Mouse (Mus musculus): ENCODE data around the gene 0610012G03Rik.
"Not testable (repeated sequence)": the region's sequence is repeated elsewhere in the genome, so short reads cannot be mapped to it uniquely, and the experiment has no call there.

The 0610012G03Rik gene

DNA sequence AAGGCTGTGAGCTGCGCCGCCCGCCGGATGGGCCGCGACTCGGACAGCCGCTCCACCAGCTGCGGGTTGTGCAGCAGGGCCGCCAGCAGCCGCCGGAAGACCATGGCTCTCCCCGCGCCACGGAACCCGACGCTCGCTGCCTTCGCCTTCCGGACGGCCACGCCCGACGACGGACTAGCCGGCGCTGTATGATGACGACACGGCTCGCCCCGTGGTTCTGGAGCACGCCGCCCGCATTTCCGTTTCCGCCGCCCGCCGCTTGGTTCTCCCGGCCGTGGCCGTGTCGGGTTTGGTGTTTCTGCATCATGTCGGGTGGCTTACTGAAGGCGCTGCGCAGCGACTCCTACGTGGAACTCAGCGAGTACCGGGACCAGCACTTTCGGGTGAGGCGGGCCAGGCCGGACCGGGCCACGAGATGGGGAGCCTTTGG, at the start of gene 0610012G03Rik, which contains the start of gene Ncbp2:
Gene 0610012G03Rik (minus strand): TSS at position 150 of the 430 bp plus-strand sequence.
Gene Ncbp2 (plus strand): TSS at position 169 of the 430 bp plus-strand sequence.
- in situ Hi-C loops (cut with MboI; ENCODE audit: low sequenced_read_pairs): no loop called here

DNA sequence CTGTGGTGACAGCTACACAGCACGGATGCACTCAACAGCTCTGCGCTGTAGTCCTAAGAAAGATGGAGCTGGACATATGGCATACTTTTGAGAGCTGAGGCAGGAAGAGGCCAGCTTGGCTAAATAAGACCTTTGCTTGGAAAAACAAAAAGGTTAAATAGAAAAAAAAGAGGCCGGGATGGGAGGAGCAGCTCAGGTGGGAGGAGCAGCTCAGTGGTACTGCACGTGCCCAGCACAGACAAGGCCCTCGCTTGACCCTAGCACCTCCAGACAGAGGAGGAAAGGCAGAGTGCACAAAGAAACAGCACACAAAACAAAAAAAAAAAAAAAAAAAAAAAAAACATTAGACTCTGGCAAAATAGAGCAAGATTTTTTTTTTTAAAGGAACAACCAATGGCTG, 48.1 kb upstream of the 0610012G03Rik start:
- in situ Hi-C loops (cut with MboI; ENCODE audit: low sequenced_read_pairs): no loop called here

DNA sequence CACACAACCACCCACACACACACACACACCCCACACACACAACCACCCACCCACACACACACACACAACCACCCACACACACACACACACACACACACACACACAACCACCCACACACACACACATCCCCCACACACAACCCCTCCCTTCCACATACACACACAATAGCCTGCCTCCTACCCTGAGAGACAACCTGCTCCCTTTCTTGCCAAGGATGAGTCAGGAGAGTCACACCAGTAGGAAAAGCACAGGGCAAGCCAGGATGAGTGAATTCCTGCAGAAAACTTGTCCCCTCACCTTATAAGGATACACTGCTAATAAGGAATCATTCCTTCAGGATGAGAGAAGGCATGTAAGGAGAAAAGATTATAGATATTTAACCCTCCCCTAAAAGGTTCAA, 45.7 kb upstream of the 0610012G03Rik start:
- in situ Hi-C loops (cut with MboI; ENCODE audit: low sequenced_read_pairs): no loop called here

DNA sequence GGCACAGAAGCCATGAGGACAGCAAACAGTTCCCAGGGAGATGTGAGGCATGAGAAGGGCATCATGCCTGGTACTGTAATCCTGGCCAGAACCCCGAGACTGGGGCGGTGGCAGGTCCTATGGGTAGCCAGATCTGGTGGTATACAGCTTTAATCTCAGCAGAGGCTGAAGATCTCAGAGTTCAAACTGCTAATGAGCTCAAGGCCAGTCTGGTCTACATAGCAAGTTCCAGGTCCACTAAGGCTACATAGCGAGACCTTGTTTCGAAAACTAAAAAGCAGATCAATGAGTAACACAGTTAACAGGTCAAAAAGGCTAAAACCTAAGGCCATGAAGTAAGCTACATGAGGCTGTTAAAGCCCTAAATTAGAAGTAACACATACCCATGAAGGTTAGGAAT, 44.9 kb upstream of the 0610012G03Rik start:
- in situ Hi-C loops (cut with MboI; ENCODE audit: low sequenced_read_pairs): no loop called here

DNA sequence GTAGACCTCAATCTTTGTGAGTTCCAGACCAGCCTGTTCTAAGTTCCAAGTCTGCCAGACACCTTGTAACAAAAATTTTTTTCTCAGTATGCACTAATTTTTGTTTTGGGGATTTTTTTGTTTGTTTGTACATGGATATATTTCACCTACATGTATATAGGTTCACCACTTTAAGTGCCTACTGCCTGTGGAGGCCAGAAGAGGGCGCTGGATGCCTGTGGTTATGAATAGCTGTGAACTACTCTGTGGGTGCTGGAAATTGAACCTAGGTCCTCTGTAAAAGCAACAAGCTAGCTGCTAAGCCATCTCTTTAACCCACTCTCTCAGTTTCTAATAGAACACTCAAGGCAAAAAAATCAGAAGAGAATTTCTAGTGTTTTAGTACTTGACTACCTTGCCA, 43.7 kb upstream of the 0610012G03Rik start:
- in situ Hi-C loops (cut with MboI; ENCODE audit: low sequenced_read_pairs): no loop called here

DNA sequence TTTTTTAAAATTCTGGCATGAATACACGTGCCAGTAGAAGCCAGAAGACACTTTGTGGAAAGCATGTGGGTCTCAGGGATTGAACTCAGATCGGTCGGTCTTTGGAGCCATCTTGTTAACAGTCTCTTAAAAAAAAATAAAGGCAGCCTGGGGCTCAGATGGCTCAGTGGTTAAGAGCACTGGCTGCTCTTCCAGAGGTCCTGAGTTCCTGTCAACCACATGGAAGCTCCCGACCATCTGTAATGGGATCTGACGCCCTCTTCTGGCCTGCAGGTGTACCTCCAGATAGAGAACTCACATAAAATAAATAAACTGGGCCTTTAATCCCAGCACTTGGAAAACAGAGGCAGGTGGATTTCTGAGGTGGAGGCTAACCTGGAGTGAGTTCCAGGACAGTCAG, 32.7 kb upstream of the 0610012G03Rik start:
- in situ Hi-C loops (cut with MboI; ENCODE audit: low sequenced_read_pairs): no loop called here

DNA sequence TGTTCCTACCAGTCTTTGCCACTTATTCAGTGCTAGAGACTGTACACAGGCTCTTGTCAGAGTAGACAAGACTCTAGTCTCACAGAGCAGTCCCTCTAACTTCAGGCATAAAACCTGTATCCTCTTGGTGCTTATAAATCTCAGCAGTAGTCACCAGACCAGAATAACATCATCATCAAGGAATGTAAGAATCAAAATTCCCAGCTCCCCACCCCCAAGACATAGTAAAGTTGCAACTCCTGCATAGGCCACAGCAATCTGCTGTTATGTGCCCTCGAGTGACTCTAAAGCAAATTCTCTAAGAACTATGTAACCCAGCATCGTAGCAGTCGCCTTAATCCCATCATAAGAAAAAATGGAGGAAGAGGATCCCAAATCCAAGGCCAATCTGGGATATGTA, 31.2 kb upstream of the 0610012G03Rik start:
- in situ Hi-C loops (cut with MboI; ENCODE audit: low sequenced_read_pairs): no loop called here

DNA sequence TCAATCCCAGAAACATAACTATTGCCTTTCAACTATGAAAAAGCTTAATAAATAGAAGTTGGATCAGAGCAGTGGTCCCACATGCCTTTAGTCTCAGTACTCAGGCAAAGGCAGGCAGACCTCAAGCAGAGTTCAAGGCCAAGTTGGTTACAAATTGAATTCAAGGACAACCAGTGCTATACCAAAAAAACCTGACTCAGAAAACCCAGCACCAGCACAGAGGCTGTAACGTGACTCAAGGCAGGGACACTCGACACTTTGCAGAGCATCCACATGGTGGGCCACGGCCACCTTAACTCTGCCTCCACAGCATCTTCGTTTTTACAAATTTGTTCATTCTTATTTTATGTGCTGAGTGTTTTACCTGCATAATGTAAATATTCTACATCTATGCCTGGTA, 27.0 kb upstream of the 0610012G03Rik start:
- in situ Hi-C loops (cut with MboI; ENCODE audit: low sequenced_read_pairs): no loop called here

DNA sequence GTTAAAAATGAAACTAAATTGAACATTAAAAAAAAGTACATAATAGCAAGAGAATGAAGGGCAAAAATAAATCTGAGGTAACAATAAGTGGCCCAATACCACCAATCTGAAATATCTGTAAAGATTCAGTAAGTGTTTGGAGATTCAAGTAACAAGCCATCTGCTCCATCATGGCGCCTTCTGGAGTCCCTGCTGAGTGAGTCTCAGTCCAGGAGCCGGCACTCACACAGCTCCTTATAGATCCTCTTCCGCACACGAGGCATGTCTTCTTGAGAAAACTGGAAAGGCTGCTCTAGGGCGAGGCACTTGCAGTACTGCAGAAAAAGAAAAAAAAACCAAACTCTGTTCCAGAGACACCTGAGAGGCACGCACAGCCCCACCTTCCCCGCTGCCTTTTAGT, 14.9 kb upstream of the 0610012G03Rik start:
- in situ Hi-C loops (cut with MboI; ENCODE audit: low sequenced_read_pairs): no loop called here

DNA sequence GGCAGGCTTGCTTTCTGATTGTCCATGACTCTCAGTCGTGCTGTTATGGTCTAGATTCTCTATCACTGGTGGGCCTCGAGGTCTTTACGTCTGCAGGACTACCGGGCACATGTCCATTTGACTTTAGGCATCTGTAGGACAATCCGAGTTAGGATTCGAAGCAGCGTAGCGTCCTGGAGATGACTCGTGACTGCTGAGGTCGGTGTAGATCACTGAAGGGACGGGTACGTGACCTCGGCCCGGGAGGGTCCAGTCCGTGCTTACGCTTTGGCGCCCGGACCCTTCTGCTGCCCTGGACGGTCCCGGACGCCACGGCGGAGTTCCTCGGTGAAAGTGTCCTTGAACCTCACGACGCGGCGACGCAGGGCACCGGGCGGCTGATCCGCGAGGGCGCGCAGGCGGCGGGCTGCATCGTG, 385 bp downstream of the 0610012G03Rik start:
- in situ Hi-C loops (cut with MboI; ENCODE audit: low sequenced_read_pairs): no loop called here

DNA sequence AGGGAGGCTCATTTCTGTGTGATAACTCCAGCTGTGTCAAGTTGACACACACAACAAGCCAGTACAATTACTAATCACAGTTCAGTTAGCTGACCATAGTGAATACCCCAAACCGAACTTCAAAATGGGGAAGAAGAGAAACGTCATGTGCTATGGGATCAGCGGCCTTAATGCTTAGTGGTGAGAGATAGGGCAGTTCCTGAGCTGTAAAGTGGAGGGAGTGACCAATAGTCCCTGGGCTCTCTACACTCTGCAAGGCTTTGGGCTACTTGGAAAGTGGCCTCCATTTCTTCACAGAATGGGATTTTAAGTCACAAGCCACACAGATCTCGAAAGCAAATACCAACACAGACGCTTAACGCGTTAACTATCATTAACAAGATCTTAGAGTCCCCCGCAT, 961 bp downstream of the 0610012G03Rik start:
- in situ Hi-C loops (cut with MboI; ENCODE audit: low sequenced_read_pairs): no loop called here

DNA sequence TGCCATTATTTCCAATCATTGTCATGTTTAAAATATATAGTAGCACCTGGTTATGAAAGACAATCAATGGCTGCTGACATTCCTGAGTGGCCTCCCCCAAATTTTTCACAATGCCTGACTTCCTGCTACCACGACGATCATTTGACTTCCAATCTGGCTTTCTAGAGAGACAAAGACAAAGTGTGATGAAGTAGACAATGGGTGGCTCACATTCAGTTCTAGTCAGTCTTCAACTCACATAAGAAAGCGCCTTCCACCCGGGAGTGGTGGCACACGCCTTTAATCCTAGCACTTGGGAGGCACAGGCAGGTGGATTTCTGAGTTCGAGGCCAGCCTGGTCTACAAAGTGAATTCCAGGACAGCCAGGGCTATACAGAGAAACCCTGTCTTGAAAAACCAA, 2.3 kb downstream of the 0610012G03Rik start:
- in situ Hi-C loops (cut with MboI; ENCODE audit: low sequenced_read_pairs): not testable (repeated sequence)

DNA sequence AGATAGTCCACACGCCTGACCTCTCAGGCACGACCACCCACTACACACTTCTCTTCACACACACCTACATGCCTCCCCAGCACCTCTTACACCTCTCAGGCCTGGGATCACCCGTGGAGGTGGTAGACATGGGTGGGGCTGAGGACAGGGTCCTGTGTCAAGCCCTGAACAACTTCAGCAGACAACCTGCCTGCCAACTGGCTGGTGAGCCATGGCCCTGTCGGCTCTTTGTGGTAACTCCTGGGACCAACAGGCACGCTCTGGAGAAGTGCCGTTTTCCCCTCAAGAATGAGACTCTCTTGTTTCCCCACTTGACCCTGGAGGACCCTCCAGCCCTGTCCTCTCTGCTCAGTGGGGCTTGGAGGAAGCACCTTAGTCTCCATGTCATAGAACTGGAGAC, 2.9 kb downstream of the 0610012G03Rik start:
- in situ Hi-C loops (cut with MboI; ENCODE audit: low sequenced_read_pairs): no loop called here

DNA sequence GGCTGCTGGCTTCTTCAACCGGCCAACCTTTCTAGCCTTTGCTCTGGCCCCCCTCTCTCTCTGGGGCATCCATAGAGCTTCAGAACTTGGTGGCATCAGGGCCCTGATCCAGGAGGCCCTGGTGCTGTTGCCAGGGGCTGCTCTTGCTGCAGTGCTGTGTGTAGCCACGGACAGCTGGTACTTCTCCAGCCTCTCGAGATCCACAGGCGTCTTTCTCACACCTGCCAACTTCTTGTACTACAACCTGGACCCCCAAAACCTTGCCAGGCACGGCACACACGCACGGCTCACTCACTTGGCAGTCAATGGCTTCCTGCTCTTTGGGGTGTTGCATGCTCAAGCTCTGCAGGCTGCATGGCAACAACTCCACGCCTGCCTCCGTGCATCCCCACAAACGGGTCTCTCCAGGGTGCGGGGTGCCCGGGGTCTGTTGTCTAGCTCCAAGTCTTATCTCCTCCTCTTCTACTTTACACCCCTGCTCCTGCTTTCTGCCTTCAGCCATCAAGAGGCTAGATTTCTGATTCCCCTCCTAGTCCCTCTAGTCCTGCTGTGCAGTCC, 3.5 kb downstream of the 0610012G03Rik start:
- in situ Hi-C loops (cut with MboI; ENCODE audit: low sequenced_read_pairs): no loop called here

DNA sequence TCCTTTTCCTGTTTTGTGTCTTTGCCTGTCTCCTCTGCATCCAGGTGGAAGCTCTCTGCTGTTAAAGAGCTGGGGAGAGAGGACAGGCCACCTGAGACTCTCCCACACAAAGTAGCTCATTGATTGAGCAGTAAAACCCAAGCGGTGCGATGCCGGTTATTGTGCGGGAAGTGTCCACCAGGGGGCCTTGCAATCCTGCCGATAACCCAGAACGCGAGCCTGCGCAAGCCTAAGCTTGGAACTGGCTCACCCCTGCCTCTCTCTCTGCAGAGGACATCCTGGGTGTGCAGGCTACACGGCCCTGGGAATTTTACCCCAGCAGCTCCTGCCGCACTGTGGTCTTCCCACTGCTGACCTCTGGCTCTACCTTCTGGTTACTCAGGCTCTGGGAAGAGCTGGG, 4.3 kb downstream of the 0610012G03Rik start:
- in situ Hi-C loops (cut with MboI; ENCODE audit: low sequenced_read_pairs): no loop called here

DNA sequence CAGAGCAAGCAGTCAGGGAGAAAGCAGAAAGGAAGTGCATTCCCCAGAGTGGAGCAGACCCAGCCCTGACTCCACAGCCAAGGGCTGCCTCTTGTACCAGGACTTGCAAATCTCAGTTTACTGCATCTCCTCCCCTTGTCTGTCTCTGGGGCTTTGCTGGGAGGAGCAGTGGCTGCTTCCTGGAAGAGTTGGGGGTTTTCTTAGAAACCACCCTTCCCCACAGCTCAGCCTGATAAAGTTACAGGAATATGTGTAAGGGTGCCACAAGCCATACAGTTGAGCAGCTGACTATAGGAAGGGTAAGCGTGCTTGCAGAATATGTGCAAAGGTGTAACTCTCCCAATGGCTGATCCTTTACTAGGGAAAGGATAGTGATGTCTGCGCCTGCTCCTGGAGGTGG, 7.7 kb downstream of the 0610012G03Rik start:
- in situ Hi-C loops (cut with MboI; ENCODE audit: low sequenced_read_pairs): no loop called here

DNA sequence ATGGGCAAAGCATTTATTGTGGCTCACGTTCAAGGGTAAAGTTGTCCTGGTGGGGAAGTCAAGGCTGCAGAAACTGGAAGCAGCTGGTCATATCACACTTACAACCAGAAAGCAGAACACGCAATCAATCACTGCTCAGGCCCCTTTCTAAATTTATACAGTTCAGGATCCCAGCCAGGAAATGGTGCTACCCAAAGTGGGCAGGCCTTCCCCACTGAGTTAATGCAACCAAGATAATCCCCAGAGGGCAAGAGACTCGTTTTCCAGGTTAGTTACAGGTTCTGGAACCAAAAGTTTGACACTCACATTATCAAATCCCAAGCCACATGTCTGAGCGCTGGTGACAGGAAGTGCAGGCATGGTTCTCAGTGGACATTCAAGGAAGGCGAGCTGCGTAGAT, 9.4 kb downstream of the 0610012G03Rik start:
- in situ Hi-C loops (cut with MboI; ENCODE audit: low sequenced_read_pairs): no loop called here

DNA sequence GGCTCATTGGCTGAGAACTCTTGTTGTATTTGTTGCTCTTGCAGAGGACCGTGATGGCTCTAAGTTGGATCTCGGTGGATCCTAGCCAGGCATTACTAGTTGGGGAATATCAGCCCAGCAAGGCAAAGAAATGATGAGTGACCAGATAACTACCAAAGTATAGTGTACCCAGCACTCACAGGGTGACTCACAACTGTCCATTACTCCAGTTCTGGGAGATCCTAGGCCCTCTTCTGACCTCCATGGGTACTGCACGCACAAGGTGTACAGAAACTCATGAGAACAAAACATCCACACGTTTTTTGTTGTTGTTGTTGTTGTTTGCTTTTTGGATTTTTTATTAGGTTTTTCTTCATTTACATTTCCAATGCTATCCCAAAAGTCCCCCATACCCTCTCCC, 11.7 kb downstream of the 0610012G03Rik start:
- in situ Hi-C loops (cut with MboI; ENCODE audit: low sequenced_read_pairs): no loop called here

DNA sequence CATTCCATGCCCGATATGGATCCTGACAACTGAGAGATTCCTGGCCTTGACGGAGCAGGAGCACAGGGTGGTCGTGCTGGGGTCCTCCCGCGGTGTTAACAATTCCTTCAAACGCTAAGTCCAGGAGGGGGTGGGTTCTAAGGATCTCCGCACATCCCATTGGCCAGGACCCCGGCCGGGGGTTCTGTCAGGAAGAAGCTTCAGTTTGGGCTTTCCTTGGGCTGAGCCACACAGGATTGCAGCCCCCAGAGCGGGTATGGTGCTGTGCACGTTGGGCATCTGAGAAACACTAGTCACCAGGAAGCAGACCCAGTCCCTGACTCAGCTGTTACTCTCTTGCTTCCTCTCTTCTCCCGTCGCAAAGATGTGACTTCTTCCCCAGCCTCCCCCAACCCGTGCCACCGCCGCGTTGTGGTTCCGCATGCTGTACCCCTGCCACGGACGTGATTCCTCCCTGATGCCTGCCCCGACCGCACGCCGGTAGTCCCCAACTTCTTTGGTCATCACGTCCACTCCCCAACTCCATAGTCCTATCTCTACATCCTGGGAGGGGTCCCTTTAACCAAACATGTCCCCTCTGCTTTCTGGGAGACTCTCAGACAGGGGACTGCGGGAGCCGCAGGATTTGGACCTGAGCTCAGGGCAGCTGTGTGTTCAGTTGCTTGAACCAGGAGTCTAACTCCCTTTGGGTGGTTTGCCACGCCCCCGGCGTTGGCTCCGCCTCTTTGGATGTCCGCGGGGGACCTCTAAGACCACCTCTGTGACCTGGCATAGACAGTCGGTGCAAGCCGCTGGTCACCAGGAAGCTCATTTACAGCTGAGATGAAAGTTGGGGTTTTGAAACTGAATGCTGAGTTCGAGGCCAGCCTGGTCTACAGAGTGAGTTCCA, 13.0 kb downstream of the 0610012G03Rik start:
- in situ Hi-C loops (cut with MboI; ENCODE audit: low sequenced_read_pairs): no loop called here

DNA sequence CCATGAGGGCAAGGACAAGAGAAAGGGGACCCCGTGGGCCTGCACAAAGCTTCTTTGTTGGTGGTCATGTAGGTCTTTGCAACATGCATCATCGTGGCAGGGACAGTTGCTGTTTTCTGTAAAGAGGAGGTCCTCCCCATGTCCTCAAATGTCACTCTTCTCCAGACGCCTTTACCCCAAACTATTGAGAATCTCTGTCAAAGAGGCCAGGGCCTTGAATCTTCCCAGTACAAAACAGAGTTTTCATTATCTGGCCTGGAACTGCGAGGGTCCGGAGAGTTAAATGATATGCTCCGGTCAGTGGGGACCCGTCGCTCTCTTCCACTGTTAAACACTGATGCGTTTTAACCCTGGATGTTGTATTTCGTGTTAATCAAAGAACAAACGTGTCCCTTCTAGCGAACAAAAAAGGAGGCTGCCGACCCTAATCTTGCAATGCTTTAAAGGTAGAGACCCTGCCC, 13.7 kb downstream of the 0610012G03Rik start:
- in situ Hi-C loops (cut with MboI; ENCODE audit: low sequenced_read_pairs): no loop called here

DNA sequence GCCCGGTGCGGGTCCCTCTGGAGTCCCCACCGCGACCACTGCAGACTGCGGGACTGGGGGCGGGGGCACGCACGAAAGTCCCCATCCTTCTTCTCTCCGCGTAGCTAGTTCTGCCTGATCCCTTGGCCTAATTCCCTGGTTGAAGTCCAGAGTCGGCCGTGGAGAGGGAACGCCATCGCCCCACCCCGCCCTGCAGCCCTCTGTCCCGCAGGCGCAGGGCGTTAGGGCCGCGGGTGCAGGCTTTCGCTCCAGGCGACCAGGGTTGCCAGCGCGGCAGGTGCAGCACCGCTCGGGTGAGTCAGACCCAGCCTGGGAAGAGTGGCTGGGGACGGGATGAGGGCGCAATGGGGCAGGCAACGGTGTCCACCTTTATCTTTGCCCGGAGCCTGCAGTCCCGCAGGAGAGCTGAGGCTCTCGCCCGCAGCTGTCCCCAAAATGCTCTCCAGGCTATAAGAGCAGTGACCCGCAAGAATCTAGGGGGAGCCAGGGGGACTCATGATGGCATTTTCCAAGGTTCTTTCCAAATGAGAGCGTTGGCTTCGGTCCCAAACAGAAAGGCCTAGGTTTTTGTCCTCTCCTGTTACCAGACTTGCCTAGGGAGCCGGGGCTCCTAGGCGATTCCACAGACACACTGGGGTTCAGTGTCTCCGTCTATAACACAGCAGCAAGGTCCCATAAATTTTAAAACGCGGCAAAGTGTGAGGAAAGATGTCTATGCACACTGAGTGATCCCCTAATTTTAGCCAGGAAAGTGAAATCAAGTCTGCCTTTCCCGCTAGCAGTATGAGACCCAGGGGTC, 14.3 kb downstream of the 0610012G03Rik start, which contains the start of gene Pigz:
Gene Pigz (plus strand): TSS at position 101 of the 799 bp plus-strand sequence.
- in situ Hi-C loops (cut with MboI; ENCODE audit: low sequenced_read_pairs): no loop called here

Data from CH12F3 (cell line).